29 mouse cellular contexts compared by ENCODE assay signal in the genomic region with DNA sequence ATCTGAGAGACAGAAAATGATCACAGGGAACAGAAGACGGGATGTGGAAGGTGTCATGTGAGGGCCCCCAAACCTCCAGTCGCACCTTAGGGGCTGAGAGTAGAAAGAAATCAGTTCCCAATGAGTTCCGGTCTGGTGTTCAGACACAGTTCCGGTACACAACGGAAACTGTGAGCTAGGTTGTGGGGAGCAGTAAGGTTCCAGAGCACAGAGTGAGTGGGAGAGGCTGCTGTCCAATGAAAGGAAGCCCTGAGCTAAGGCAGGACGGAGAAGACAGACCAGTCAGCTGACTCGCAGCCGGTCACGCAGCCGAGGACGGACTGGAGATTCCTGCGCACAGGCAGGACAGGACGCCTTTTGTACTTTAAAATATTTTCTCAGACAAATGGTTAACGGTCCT. TPM values are rescaled to one million over a fixed set of nuclear protein-coding genes. Genes with fewer than 3 reads are reported as not detected.
DNase-seq lines count a peak whose midpoint lies in the region; ATAC-seq and TF ChIP-seq lines count a peak whose summit lies in the region.
"Had no signal": no experiment of that assay in that cellular context is flagged by ENCODE, and none has a peak within 500 bp of the region (broad histone marks: within the 10 kb centered on the region; RNA-seq: fewer than 3 reads in every experiment).

No protein-coding gene starts in this region.

- H3K27me3 ChIP-seq in testis, adult 2 months (ENCODE audit: control insufficient read depth, insufficient read depth, low read length): no peaks in the 10 kb centered on the region
- H3K27me3 ChIP-seq in intestine, embryonic 16.5 days (replicated peaks; ENCODE audit: control insufficient read depth, insufficient read depth, low read length): peaks cover 5% of the 10 kb centered on the region; the same call in 1 of the 2 replicates
- H3K27me3 ChIP-seq: CH12.LX; embryonic facial prominence, embryonic 15.5 days; Patski had no signal

- peak overlapping the region; percentile 21 for H3K27ac ChIP-seq in testis, adult 2 months (ENCODE audit: control insufficient read depth, insufficient read depth, low read depth, low read length)
- no peak overlapping the region for H3K27ac ChIP-seq in intestine, embryonic 16.5 days (ENCODE audit: low read length)
- H3K27ac ChIP-seq: embryonic facial prominence, embryonic 13.5 days; embryonic facial prominence, embryonic 15.5 days; forebrain, embryonic 10.5 days; forebrain, embryonic 12.5 days had no signal

- H3K4me3 ChIP-seq in testis, adult 2 months (ENCODE audit: control insufficient read depth, low read depth, low read length): peak overlapping the region; percentile 68
- no peak overlapping the region for H3K4me3 ChIP-seq in intestine, embryonic 16.5 days (ENCODE audit: low read length)
- H3K4me3 ChIP-seq: embryonic facial prominence, embryonic 13.5 days; embryonic facial prominence, embryonic 15.5 days; erythroblast, embryonic 14.5 days; forebrain, embryonic 10.5 days; forebrain, embryonic 12.5 days had no signal

- H3K9me3 ChIP-seq in intestine, embryonic 16.5 days (ENCODE audit: control insufficient read depth, low read length): no peaks in the 10 kb centered on the region
- H3K9me3 ChIP-seq: embryonic facial prominence, embryonic 13.5 days; embryonic facial prominence, embryonic 15.5 days; forebrain, embryonic 10.5 days; forebrain, embryonic 12.5 days had no signal

- H3K4me1 ChIP-seq in testis, adult 2 months (ENCODE audit: control insufficient read depth, insufficient read depth, low read length): peaks cover 12% of the 10 kb centered on the region
- no peaks in the 10 kb centered on the region for H3K4me1 ChIP-seq in intestine, embryonic 16.5 days (ENCODE audit: control insufficient read depth, insufficient read depth, low read length)
- H3K4me1 ChIP-seq: forebrain, embryonic 10.5 days; forebrain, embryonic 12.5 days had no signal

- ATAC-seq in frontal cortex, adult (ENCODE audit: low TSS enrichment): 0 out of 2 replicates have a peak, but pooled peaks have one; percentile 46
- ATAC-seq in intestine, embryonic 16.5 days: no peak
- ATAC-seq: CD4-positive, CD25-positive, alpha-beta regulatory T cell, adult 4 months; forebrain, embryonic 14.5 days; forebrain, embryonic 16.5 days; Patski had no signal

- no peak overlapping the region for H3K4me2 ChIP-seq in intestine, embryonic 16.5 days (ENCODE audit: low read depth, low read length)
- H3K4me2 ChIP-seq: embryonic facial prominence, embryonic 13.5 days; embryonic facial prominence, embryonic 15.5 days; forebrain, embryonic 12.5 days had no signal

- TF ChIP-seq POLR2A in testis, adult 2 months (IDR thresholded peaks at IDR 0.05; ENCODE audit: control insufficient read depth, low read depth, low read length): 0 out of 2 replicates have a peak, but pooled peaks have one; percentile 16

- WGBS in intestine, embryonic 16.5 days: 84% methylated on average over 14 of the region's 14 CpGs

- TF ChIP-seq CTCF in testis, adult 2 months (IDR thresholded peaks at IDR 0.05; ENCODE audit: control insufficient read depth, insufficient read depth, insufficient replicate concordance, low read depth, low read length): no peak

- no peaks in the 10 kb centered on the region for H3K36me3 ChIP-seq in testis, adult 2 months (ENCODE audit: control insufficient read depth, insufficient read depth, low read length)
- no peaks in the 10 kb centered on the region for H3K36me3 ChIP-seq in intestine, embryonic 16.5 days (ENCODE audit: control insufficient read depth, insufficient read depth, low read length)
- H3K36me3 ChIP-seq: embryonic facial prominence, embryonic 13.5 days; embryonic facial prominence, embryonic 15.5 days; forebrain, embryonic 10.5 days; forebrain, embryonic 12.5 days; G1E had no signal

- no peak for DNase-seq in frontal cortex, postnatal 14 days (ENCODE audit: low spot score in 2 of 2)
- no peak for DNase-seq in testis, postnatal 10 days (ENCODE audit: low spot score)
- DNase-seq: adrenal gland, adult 2 months; adrenal gland, postnatal 10 days; adrenal gland, postnatal 25 days; B cell, adult 2 months; cerebellum, adult 11 months; cerebellum, adult 18-20 months; cerebellum, adult 8-10 months; cerebellum, adult 9-11 months; cerebellum, postnatal 14 days; cerebellum, postnatal 36 days; embryo, embryonic 11 days had no signal

- H3K9ac ChIP-seq in intestine, embryonic 16.5 days (ENCODE audit: low read depth, low read length): no peak overlapping the region
- H3K9ac ChIP-seq: embryonic facial prominence, embryonic 13.5 days; embryonic facial prominence, embryonic 15.5 days; forebrain, embryonic 12.5 days had no signal

RNA-seq across cellular contexts. Expression of a gene that starts 9.4 kb away (rescaled TPM):
- polyA plus RNA-seq in testis, adult 2 months (2012; rRNA removed): 0.06 TPM in 1 of 2 replicates, not detected in the other
- polyA plus RNA-seq in intestine, embryonic 16.5 days (2015; fragmentation: Nextera tagmentation; extraction: Ambion mirVana): not detected in 2 replicates
- polyA plus RNA-seq: adrenal gland, adult 2 months; brain, embryonic 14.5 days; CD4-positive, CD25-positive, alpha-beta regulatory T cell, adult 4 months; embryonic facial prominence, embryonic 11.5 days; embryonic facial prominence, embryonic 13.5 days; erythroblast, embryonic 14.5 days; forebrain, embryonic 10.5 days; forebrain, embryonic 12.5 days; forebrain, embryonic 14.5 days; forebrain, embryonic 16.5 days; G1E; Patski had no signal

RNA-seq across cellular contexts. Expression of a gene that starts 35.5 kb away (rescaled TPM):
- 0.14 TPM in 1 of 2 replicates, not detected in the other for polyA plus RNA-seq in testis, adult 2 months (2012; rRNA removed)
- polyA plus RNA-seq in intestine, embryonic 16.5 days (2015; fragmentation: Nextera tagmentation; extraction: Ambion mirVana): 0.16 TPM in 1 of 2 replicates, not detected in the other
- polyA plus RNA-seq: adrenal gland, adult 2 months; CD4-positive, CD25-positive, alpha-beta regulatory T cell, adult 4 months; erythroblast, embryonic 14.5 days; forebrain, embryonic 10.5 days; forebrain, embryonic 12.5 days; G1E; Patski had no signal
